Mouse (Mus musculus): ENCODE measurements around the gene Eif4g1. TPM values are rescaled to one million over a fixed set of nuclear protein-coding genes. Genes with fewer than 3 reads are reported as not detected.

The Eif4g1 gene
- polyA plus RNA-seq, 1 experiment = 232 TPM

- Histone ChIP-seq H3K4me2 (ENCODE audit: low read depth) (peak overlapping the region; percentile 98), H3K36me3 (ENCODE audit: control insufficient read depth, insufficient read depth) (peaks cover 16% of the 10 kb centered on the region), H3K79me2 (ENCODE audit: control insufficient read depth, insufficient read depth) (peaks cover 3% of the 10 kb centered on the region), H3K27me3 (ENCODE audit: control insufficient read depth, insufficient read depth, insufficient read length) (no peaks in the 10 kb centered on the region), H3ac (ENCODE audit: control insufficient read depth, insufficient read length) (peak overlapping the region; percentile 3), H3K4me3 (peak overlapping the region; percentile 61)
- TF ChIP-seq CEBPB (IDR thresholded peaks at IDR 0.05; ENCODE audit: insufficient read depth, poor library complexity, severe bottlenecking) (no peak), MYOG (IDR thresholded peaks at IDR 0.05; ENCODE audit: control insufficient read depth in 1 of 3, insufficient read depth in 1 of 3, insufficient read length in 2 of 3, low read depth in 2 of 3) (no peak)
Observed at GRCm38 (mm10) chr16:20716841-20717180, 48.7 kb downstream of the Eif4g1 start.

GRCm38 (mm10) chr16:20717181-20717977, 49.3 kb downstream of the Eif4g1 start, which contains the start of the genes Polr2h and Clcn2:
Polr2h (plus strand) TSS chr16:20717665.
Clcn2 (minus strand) TSS chr16:20717746.
- Histone ChIP-seq H3K4me3 (peak within 1 kb of the TSS; percentile 61), H3K4me2 (ENCODE audit: low read depth) (peak within 1 kb of the TSS; percentile 98)
- TF ChIP-seq SRF (IDR thresholded peaks at IDR 0.05; ENCODE audit: control insufficient read depth, insufficient read length, low read depth) = peak; percentile 88
- no peak for TF ChIP-seq MAX (IDR thresholded peaks at IDR 0.05; ENCODE audit: low read depth)
- peak; percentile 49 for TF ChIP-seq USF1 (IDR thresholded peaks at IDR 0.05; ENCODE audit: low read depth)
- peak; percentile 93 for TF ChIP-seq POLR2AphosphoS2 (IDR thresholded peaks at IDR 0.05; ENCODE audit: insufficient read length, low read depth)
- no peak for TF ChIP-seq E2F4 (IDR thresholded peaks at IDR 0.05; ENCODE audit: insufficient read depth)
- no peak for TF ChIP-seq CEBPB (IDR thresholded peaks at IDR 0.05; ENCODE audit: insufficient read depth, poor library complexity, severe bottlenecking)
- TF ChIP-seq TCF3 (IDR thresholded peaks at IDR 0.05; ENCODE audit: insufficient read length, low read depth) = no peak
- TF ChIP-seq TCF12 (IDR thresholded peaks at IDR 0.05; ENCODE audit: insufficient read depth, poor library complexity, severe bottlenecking) = no peak
- TF ChIP-seq MYOD1 (IDR thresholded peaks at IDR 0.05; ENCODE audit: control insufficient read depth in 1 of 3, insufficient read length in 2 of 3, low read depth in 2 of 3) = no peak
- no peak for TF ChIP-seq REST (IDR thresholded peaks at IDR 0.05; ENCODE audit: insufficient read depth, insufficient read length)
- TF ChIP-seq POLR2A (IDR thresholded peaks at IDR 0.05; ENCODE audit: insufficient read length, low read depth) = peak; percentile 85
- TF ChIP-seq MYOG (IDR thresholded peaks at IDR 0.05; ENCODE audit: control insufficient read depth in 1 of 3, insufficient read depth in 1 of 3, insufficient read length in 2 of 3, low read depth in 2 of 3) = peak in 1 of 3 experiments; percentile 5

GRCm38 (mm10) chr16:20717978-20718670, 50.0 kb downstream of the Eif4g1 start:
- peak overlapping the region; percentile 61 for H3K4me3 ChIP-seq
- H3K79me2 ChIP-seq (ENCODE audit: control insufficient read depth, insufficient read depth) = peaks cover 3% of the 10 kb centered on the region
- H3K36me3 ChIP-seq (ENCODE audit: control insufficient read depth, insufficient read depth) = peaks cover 17% of the 10 kb centered on the region
- H3ac ChIP-seq (ENCODE audit: control insufficient read depth, insufficient read length) = peak overlapping the region; percentile 3
- H3K4me2 ChIP-seq (ENCODE audit: low read depth) = peak overlapping the region; percentile 90
- TF ChIP-seq SRF (IDR thresholded peaks at IDR 0.05; ENCODE audit: control insufficient read depth, insufficient read length, low read depth) = no peak
- no peak for TF ChIP-seq MYOG (IDR thresholded peaks at IDR 0.05; ENCODE audit: control insufficient read depth in 1 of 3, insufficient read depth in 1 of 3, insufficient read length in 2 of 3, low read depth in 2 of 3)
- no peak for TF ChIP-seq TCF3 (IDR thresholded peaks at IDR 0.05; ENCODE audit: insufficient read length, low read depth)
- no peak for TF ChIP-seq MAX (IDR thresholded peaks at IDR 0.05; ENCODE audit: low read depth)
- TF ChIP-seq E2F4 (IDR thresholded peaks at IDR 0.05; ENCODE audit: insufficient read depth) = no peak
- no peak for TF ChIP-seq REST (IDR thresholded peaks at IDR 0.05; ENCODE audit: insufficient read depth, insufficient read length)
- no peak for TF ChIP-seq CEBPB (IDR thresholded peaks at IDR 0.05; ENCODE audit: insufficient read depth, poor library complexity, severe bottlenecking)
- TF ChIP-seq POLR2A (IDR thresholded peaks at IDR 0.05; ENCODE audit: insufficient read length, low read depth) = no peak
- TF ChIP-seq TCF12 (IDR thresholded peaks at IDR 0.05; ENCODE audit: insufficient read depth, poor library complexity, severe bottlenecking) = no peak
- TF ChIP-seq MYOD1 (IDR thresholded peaks at IDR 0.05; ENCODE audit: control insufficient read depth in 1 of 3, insufficient read length in 2 of 3, low read depth in 2 of 3) = no peak
- no peak for TF ChIP-seq POLR2AphosphoS2 (IDR thresholded peaks at IDR 0.05; ENCODE audit: insufficient read length, low read depth)
- TF ChIP-seq USF1 (IDR thresholded peaks at IDR 0.05; ENCODE audit: low read depth) = no peak
- no peaks in the 10 kb centered on the region for H3K27me3 ChIP-seq (ENCODE audit: control insufficient read depth, insufficient read depth, insufficient read length)

More at GRCm38 (mm10) chr16:20717181-20717977, 49.3 kb downstream of the Eif4g1 start, which contains the start of the genes Polr2h and Clcn2:
- Histone ChIP-seq H3K79me2 (ENCODE audit: control insufficient read depth, insufficient read depth) (peaks cover 3% of the 10 kb centered on the region), H3K36me3 (ENCODE audit: control insufficient read depth, insufficient read depth) (peaks cover 17% of the 10 kb centered on the region), H3ac (ENCODE audit: control insufficient read depth, insufficient read length) (peak within 1 kb of the TSS; percentile 3), H3K27me3 (ENCODE audit: control insufficient read depth, insufficient read depth, insufficient read length) (no peaks in the 10 kb centered on the region)

- H3K27me3 ChIP-seq (ENCODE audit: control insufficient read depth, insufficient read depth, insufficient read length) = no peaks in the 10 kb centered on the region
- H3K36me3 ChIP-seq (ENCODE audit: control insufficient read depth, insufficient read depth) = peaks cover 17% of the 10 kb centered on the region
- peaks cover 3% of the 10 kb centered on the region for H3K79me2 ChIP-seq (ENCODE audit: control insufficient read depth, insufficient read depth)
- TF ChIP-seq CEBPB (IDR thresholded peaks at IDR 0.05; ENCODE audit: insufficient read depth, poor library complexity, severe bottlenecking) (no peak), TCF12 (IDR thresholded peaks at IDR 0.05; ENCODE audit: insufficient read depth, poor library complexity, severe bottlenecking) (no peak), REST (IDR thresholded peaks at IDR 0.05; ENCODE audit: insufficient read depth, insufficient read length) (no peak), MAX (IDR thresholded peaks at IDR 0.05; ENCODE audit: low read depth) (no peak), MYOG (IDR thresholded peaks at IDR 0.05; ENCODE audit: control insufficient read depth in 1 of 3, insufficient read depth in 1 of 3, insufficient read length in 2 of 3, low read depth in 2 of 3) (no peak), USF1 (IDR thresholded peaks at IDR 0.05; ENCODE audit: low read depth) (no peak), E2F4 (IDR thresholded peaks at IDR 0.05; ENCODE audit: insufficient read depth) (no peak), POLR2A (IDR thresholded peaks at IDR 0.05; ENCODE audit: insufficient read length, low read depth) (no peak), TCF3 (IDR thresholded peaks at IDR 0.05; ENCODE audit: insufficient read length, low read depth) (no peak), MYOD1 (IDR thresholded peaks at IDR 0.05; ENCODE audit: control insufficient read depth in 1 of 3, insufficient read length in 2 of 3, low read depth in 2 of 3) (no peak), SRF (IDR thresholded peaks at IDR 0.05; ENCODE audit: control insufficient read depth, insufficient read length, low read depth) (no peak), POLR2AphosphoS2 (IDR thresholded peaks at IDR 0.05; ENCODE audit: insufficient read length, low read depth) (no peak)
- no peak overlapping the region for H3K4me2 ChIP-seq (ENCODE audit: low read depth)
- H3ac ChIP-seq (ENCODE audit: control insufficient read depth, insufficient read length) = no peak overlapping the region
- no peak overlapping the region for H3K4me3 ChIP-seq
Observed at GRCm38 (mm10) chr16:20721808-20722207, 53.7 kb downstream of the Eif4g1 start.

All from myocyte (in vitro differentiated cells).